Mouse (Mus musculus) spleen, postnatal 0 days (tissue): ENCODE data around the gene Mpdu1. TPM values are rescaled to one million over a fixed set of nuclear protein-coding genes. Genes with fewer than 3 reads are reported as not detected.

Experiments used
- microRNA counts: library from miRNA; unstranded; fragments of <30 nt; microRNA quantifications from one replicate; lab custom pipeline; 2015
- polyA plus RNA-seq: library from polyadenylated mRNA; unstranded; fragments of >200 nt; fragmentation: Nextera tagmentation; extraction: Ambion mirVana; gene quantifications from 2 replicates; pipeline ENCODE4 v1.2.1, GENCODE M21; 2015

Gene Mpdu1
- polyA plus RNA-seq: 44.5 and 46.1 TPM in 2 replicates

DNA sequence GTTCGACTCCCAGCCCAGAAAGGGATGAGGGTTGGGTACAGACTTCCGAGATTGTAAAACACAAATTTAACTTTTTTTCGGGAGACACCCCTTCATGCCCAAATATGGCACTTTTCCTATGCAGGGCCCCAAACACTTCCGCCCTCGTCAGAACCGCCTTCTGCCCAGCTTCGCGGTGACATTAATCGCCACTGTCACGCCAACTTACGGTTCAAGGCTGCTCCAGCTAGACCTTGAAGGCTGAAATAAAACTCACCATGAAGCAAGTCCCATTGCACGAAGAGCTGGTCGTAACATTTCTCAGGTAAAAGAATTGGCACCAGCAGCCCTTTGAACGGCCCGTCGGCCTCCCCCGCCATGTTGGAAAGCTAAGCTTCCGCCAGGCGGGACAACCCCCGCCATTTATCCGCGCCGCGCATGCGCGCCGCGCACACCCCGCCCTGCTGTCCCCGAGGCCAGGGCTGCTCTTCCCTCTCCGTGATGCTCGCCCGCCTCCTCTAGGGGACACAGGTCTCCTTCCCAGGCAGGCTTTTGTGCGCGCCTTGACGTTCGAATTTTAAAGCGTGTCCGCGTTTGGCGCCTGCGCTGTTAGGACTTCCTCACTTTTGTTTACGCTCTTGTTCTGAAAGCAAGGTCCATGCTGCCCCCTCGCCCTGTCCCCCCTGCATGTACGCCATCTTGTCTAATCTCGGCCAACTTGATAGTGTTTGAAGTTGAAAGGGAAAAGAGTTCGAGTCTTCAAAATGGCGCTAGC is at the start of gene Mpdu1:
Mpdu1 (minus strand) TSS at position 430 of the 754 bp plus-strand sequence.

DNA sequence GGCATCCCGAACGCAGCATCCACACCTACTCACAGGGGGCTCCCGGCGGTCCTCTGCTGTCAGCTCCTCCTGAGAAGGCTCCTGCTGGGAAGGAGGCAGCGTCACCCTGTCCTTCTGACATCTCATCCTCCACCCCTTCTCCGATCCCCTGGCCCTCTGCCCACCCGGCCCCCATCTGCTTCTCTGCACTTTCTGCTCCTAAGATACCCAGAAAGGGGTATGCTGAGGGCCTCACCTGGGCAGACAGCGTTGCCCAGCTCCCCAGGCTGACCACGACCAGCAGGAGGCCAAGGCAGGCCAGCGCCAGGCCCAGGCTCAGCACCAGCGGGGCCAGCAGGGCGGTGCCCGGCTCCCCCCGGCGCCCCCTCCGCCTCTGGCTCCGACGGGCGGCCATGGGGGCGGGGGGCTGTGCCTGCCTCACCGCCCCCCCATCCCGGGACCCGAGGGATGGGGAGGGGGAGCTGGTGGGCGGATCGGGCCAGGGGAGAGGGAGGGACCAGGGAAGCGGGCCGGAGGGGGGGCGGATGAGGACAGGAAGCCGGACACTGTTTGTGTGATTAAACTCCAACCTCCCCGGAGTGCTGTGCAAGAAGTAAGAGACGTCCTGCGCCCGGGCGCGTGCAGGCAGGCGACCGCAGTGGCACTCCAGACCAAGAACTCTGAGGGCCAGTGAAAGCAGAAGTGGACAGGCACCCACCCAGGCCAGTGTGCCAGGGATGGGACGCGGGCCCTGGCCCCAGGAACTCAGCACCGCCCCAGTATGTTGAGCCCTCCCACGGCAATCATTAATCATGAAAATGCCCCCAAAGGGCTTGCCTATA is 33.1 kb upstream of the Mpdu1 start, which contains the start of the genes Tnfsf12 and Tnfsfm13:
Tnfsf12 (minus strand) TSS at position 489 of the 821 bp plus-strand sequence.
Tnfsfm13 (minus strand) TSS at position 738 of the 821 bp plus-strand sequence.

DNA sequence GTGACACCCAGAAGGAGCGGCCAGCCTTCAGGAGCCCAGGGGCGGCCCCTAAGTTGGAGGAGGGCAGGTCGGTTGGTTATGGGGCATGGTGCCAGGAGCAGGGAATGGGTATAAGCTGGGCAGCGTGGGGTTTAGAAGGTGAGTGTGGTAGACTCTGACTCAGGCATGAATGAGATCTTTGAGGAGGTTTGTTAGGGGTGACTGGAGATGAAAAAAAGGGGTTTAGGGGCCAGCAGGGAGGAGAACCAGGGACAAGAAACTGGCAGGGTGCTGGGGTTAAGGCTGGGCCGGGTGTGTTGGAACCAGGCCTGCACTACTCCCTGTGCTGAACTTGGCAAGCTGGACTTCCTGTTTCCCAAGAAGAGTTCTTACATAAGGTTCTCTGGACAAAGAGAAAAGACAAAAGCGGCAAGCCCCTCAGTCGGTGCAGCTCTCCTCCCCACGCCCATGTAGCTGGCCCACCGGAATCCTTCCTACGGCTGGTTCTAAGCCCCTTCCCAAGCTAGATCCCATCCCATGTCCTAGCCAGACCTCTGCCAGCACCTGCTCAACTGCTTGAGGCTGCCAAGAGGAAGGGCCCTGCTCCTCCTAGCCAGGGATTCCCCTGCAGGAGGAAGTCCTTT is 23.2 kb upstream of the Mpdu1 start, which contains the start of gene Tnfsf13:
Tnfsf13 (minus strand) TSS at position 259 of the 623 bp plus-strand sequence.

DNA sequence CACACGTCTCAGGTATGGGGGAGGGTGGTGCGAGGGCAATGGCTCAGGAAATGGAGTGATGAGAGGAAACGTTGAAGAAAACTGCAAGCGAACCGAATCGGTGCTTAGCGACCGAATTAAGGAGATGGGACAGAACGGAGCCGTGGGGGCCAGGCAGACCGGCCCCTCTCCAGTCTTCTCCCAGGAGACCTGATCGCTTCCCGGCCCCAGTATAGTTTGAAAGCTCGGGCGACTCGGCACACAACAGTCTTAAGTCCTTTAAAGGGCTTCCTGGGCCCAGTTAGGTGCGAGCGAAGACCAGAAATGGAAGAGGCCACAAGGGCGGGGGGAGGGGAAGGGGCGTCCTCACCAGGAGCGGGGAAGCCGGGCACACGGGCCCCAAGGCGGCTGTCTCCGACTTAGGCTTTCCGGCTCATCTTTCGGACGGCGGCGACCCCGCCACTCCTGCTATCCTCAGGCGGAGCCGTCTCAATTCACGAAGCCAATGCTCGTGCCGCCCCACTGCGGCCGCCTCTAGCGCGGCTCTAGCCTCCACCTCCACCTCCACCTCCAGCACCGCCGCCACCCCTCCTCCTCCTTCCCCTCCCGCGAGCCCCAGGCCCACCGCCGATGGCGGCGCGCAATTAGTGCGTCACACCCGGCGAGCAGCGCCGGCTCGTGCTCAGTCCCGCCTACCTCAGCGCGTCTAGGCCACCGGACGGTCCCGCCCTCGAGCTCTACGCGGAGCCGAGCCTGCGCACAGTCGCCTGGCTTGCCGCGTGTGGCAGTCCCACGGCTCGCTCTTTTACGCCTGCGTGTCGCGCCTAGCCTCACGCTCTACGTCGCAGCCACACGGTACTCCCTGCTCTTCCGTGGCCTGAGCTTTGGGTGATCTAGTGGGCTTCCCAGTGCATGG is 19.1 kb upstream of the Mpdu1 start, which contains the start of gene Senp3:
Senp3 (minus strand) TSS at position 771 of the 895 bp plus-strand sequence.

DNA sequence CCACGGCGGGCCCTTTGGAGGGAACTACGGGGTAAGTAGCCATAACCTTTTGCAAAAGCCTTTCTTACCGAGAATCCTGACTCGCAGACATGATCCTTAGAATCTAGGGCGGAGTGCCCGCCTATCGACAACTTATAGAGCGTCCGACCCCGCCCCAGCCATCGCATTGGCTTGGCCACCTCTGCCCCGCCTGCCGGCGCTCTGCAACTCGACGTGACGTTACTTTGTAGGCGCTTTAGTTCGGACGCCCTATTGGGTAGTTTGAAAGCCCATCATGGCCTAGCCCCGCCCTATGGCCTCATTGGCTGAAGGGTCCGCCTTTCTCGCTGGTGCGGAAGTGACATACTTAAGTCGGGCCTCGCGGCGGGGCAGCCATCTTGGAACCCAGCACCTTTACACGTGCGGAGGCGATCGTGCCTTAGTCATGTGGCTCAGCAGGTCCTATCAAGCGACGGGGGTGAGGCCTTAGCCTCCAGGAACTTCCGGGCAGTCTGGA is 9.8 kb upstream of the Mpdu1 start, which contains the start of gene Eif4a1:
Eif4a1 (minus strand) TSS at position 213 of the 496 bp plus-strand sequence.

GRCm38 (mm10) chr11:69665961-69666664 is 3.7 kb upstream of the Mpdu1 start, which contains the start of gene Cd68:
Gene Cd68 (minus strand): TSS chr11:69666153.

DNA sequence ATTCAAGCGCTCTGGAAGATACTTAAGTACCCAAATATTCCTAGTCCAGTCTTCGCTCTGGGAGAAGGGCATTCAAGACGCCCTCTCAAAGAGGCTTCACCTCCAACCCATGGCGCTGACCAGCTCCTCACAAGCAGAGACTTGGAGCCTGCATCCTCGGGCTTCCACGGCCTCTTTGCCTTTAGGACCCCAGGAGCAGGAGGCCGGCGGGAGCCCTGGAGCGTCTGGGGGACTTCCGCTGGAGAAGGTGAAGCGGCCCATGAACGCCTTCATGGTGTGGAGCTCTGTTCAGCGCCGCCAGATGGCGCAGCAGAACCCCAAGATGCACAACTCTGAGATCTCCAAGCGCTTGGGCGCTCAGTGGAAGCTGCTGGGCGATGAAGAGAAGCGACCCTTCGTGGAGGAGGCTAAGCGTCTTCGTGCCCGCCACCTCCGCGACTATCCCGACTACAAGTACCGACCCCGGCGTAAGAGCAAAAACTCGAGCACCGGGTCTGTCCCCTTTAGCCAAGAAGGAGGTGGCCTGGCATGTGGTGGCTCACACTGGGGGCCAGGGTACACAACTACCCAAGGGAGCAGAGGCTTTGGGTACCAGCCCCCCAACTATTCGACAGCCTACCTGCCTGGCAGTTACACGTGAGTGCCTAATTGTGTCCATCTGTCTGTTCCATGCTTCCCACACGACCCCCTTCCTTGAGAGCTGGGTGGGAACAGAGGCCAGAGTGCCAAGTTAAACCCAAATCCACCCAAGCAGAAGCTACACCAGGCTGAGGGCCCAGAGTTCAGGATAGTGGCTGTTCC is 7.0 kb downstream of the Mpdu1 start, which contains the start of gene Sox15:
Sox15 (plus strand) TSS at position 51 of the 801 bp plus-strand sequence.

DNA sequence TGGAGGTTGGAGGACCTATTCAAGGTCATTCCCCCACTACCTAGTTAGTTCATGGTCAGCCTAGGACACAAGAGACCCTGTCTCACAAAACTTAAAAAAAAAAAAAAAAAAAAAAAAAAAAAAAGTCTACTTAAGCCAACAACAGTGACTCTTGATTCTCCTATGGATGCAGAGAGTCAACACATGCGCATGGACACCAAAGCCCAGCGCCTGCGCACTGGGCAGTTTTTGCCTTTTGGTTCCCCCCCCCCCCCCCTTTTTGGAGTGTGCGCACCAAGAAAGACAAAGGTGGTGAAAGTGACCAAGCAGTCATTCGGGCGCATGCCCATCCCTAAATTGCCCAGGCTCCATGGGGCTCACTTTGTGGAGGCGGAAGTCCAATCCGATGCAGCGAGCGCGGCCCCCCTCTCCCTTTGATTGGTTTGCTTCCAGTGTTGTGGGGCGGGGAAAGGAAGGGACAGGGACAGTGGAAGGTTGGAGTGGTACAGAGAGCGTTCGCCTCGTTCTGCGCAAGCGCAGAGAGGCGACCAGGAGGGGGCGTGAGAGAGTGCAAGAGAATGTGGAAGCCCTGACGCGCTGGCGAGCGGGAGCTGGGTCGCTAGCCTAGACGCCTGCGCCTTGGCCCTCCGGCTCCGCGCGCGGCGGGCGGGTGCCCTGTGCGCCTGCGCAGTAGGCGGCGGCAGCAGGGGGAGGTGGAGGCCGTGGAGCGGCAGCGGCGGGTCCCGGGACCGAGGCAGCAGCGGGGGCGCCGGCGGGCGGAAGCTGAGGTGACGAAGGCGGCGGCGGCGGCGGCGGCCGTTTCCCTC is 30.0 kb downstream of the Mpdu1 start, which contains the start of gene Fxr2:
Fxr2 (plus strand) TSS at position 707 of the 806 bp plus-strand sequence.

GRCm38 (mm10) chr11:69621571-69622268 is 40.7 kb downstream of the Mpdu1 start, which contains the start of gene Sat2:
Gene Sat2 (plus strand): TSS chr11:69622024.

GRCm38 (mm10) chr11:69617805-69618204 is 44.6 kb downstream of the Mpdu1 start, which contains the start of gene Shbg:
Gene Shbg (minus strand): TSS chr11:69617905.

MicroRNAs within 50 kb of the gene (microRNA counts, 519-probe panel; counts per million panel counts)
- microRNA mmu-miR-1934 (lab: Ali Mortazavi, UCI) (88.3 counts per million), microRNA mmu-miR-467f (lab: Ali Mortazavi, UCI) (5,369 counts per million, percentile 39 among the panel's probes with 10 or more counts)

Other genes starting within 250 kb of the Mpdu1 start
- gene Kdm6b, start 249.0 kb downstream of the Mpdu1 start, polyA plus RNA-seq: 12.5 and 16.9 TPM in 2 replicates
- 0.06 and 0.21 TPM in 2 replicates for gene Dnah2, start 113.5 kb downstream of the Mpdu1 start, polyA plus RNA-seq
- gene Efnb3, start 102.4 kb downstream of the Mpdu1 start, polyA plus RNA-seq: 1.1 and 1.8 TPM in 2 replicates
- gene Wrap53, start 82.4 kb downstream of the Mpdu1 start, polyA plus RNA-seq: 19.3 and 21.3 TPM in 2 replicates
- 80.6 and 88.9 TPM in 2 replicates for gene Trp53, start 82.3 kb downstream of the Mpdu1 start, polyA plus RNA-seq
- 20.4 and 20.8 TPM in 2 replicates for gene Atp1b2, start 56.7 kb downstream of the Mpdu1 start, polyA plus RNA-seq
- not detected in 2 replicates for gene Shbg, start 44.7 kb downstream of the Mpdu1 start, polyA plus RNA-seq
- gene Sat2, start 40.6 kb downstream of the Mpdu1 start, polyA plus RNA-seq: 7.3 and 7.9 TPM in 2 replicates
- 11.5 and 12.6 TPM in 2 replicates for gene Fxr2, start 29.7 kb downstream of the Mpdu1 start, polyA plus RNA-seq
- 0.19 and 0.25 TPM in 2 replicates for gene Sox15, start 7.3 kb downstream of the Mpdu1 start, polyA plus RNA-seq
- 25.2 and 39.1 TPM in 2 replicates for gene Cd68, start 3.5 kb upstream of the Mpdu1 start, polyA plus RNA-seq
- gene Eif4a1, start 9.8 kb upstream of the Mpdu1 start, polyA plus RNA-seq: 272 and 275 TPM in 2 replicates
- gene Senp3, start 19.4 kb upstream of the Mpdu1 start, polyA plus RNA-seq: 37.0 and 38.4 TPM in 2 replicates
- 0.64 and 0.78 TPM in 2 replicates for gene Tnfsf13, start 23.1 kb upstream of the Mpdu1 start, polyA plus RNA-seq
- 4.4 and 5.2 TPM in 2 replicates for gene Tnfsf12, start 33.2 kb upstream of the Mpdu1 start, polyA plus RNA-seq
- gene Tnfsfm13, start 33.5 kb upstream of the Mpdu1 start, polyA plus RNA-seq: 2.1 and 2.8 TPM in 2 replicates
- 15.2 and 15.8 TPM in 2 replicates for gene Polr2a, start 96.0 kb upstream of the Mpdu1 start, polyA plus RNA-seq
- gene Slc35g3, start 99.3 kb upstream of the Mpdu1 start, polyA plus RNA-seq: 0.07 and 0.08 TPM in 2 replicates
- gene Zbtb4, start 103.3 kb upstream of the Mpdu1 start, polyA plus RNA-seq: 1.3 and 1.9 TPM in 2 replicates
- gene Chrnb1, start 133.3 kb upstream of the Mpdu1 start, polyA plus RNA-seq: 0.99 and 1.5 TPM in 2 replicates
- 0.33 and 0.36 TPM in 2 replicates for gene Fgf11, start 139.2 kb upstream of the Mpdu1 start, polyA plus RNA-seq
- 0.30 and 0.68 TPM in 2 replicates for gene Tmem102, start 143.0 kb upstream of the Mpdu1 start, polyA plus RNA-seq
- gene Gm39566, start 152.7 kb upstream of the Mpdu1 start, polyA plus RNA-seq: not detected in 2 replicates
- not detected in 2 replicates for gene Spem2, start 155.8 kb upstream of the Mpdu1 start, polyA plus RNA-seq
- 0.12 TPM in 1 of 2 replicates, not detected in the other for gene Spem1, start 159.5 kb upstream of the Mpdu1 start, polyA plus RNA-seq
- gene Nlgn2, start 175.1 kb upstream of the Mpdu1 start, polyA plus RNA-seq: 2.6 and 3.1 TPM in 2 replicates
- gene Tmem256, start 175.9 kb upstream of the Mpdu1 start, polyA plus RNA-seq: 337 and 343 TPM in 2 replicates
- gene Plscr3, start 183.7 kb upstream of the Mpdu1 start, polyA plus RNA-seq: 45.7 and 56.8 TPM in 2 replicates
- 0.56 and 0.91 TPM in 2 replicates for gene Tnk1, start 196.1 kb upstream of the Mpdu1 start, polyA plus RNA-seq
- not detected in 2 replicates for gene Tmem95, start 215.4 kb upstream of the Mpdu1 start, polyA plus RNA-seq
- 2.3 and 3.1 TPM in 2 replicates for gene Kctd11, start 218.8 kb upstream of the Mpdu1 start, polyA plus RNA-seq
- gene Acap1, start 232.9 kb upstream of the Mpdu1 start, polyA plus RNA-seq: 15.3 and 21.3 TPM in 2 replicates
- gene 2810408A11Rik, start 238.3 kb upstream of the Mpdu1 start, polyA plus RNA-seq: 2.2 and 2.6 TPM in 2 replicates
- gene Neurl4, start 238.4 kb upstream of the Mpdu1 start, polyA plus RNA-seq: 3.2 and 3.4 TPM in 2 replicates